Mouse (Mus musculus): ENCODE data around the gene Map3k5. TPM values are rescaled to one million over a fixed set of nuclear protein-coding genes. Genes with fewer than 3 reads are reported as not detected.

Map3k5 gene
- polyA plus RNA-seq, 1 experiment, result 0.53 TPM

GRCm38 (mm10) chr10:20021670-20022468 lies 87.6 kb downstream of the Map3k5 start:
- no peak overlapping the region for H3ac ChIP-seq (ENCODE audit: control insufficient read depth, insufficient read length)
- no peaks in the 10 kb centered on the region for H3K36me3 ChIP-seq (ENCODE audit: control insufficient read depth, insufficient read depth)
- H3K79me2 ChIP-seq (ENCODE audit: control insufficient read depth, insufficient read depth), result no peaks in the 10 kb centered on the region
- no peak overlapping the region for H3K4me3 ChIP-seq
- no peaks in the 10 kb centered on the region for H3K27me3 ChIP-seq (ENCODE audit: control insufficient read depth, insufficient read depth, insufficient read length)
- TF ChIP-seq POLR2AphosphoS2 (IDR thresholded peaks at IDR 0.05; ENCODE audit: insufficient read length, low read depth) (no peak), USF1 (IDR thresholded peaks at IDR 0.05; ENCODE audit: low read depth) (no peak), SRF (IDR thresholded peaks at IDR 0.05; ENCODE audit: control insufficient read depth, insufficient read length, low read depth) (no peak), TCF3 (IDR thresholded peaks at IDR 0.05; ENCODE audit: insufficient read length, low read depth) (no peak)
- no peak overlapping the region for H3K4me2 ChIP-seq (ENCODE audit: low read depth)

GRCm38 (mm10) chr10:20022608-20023340 lies 88.5 kb downstream of the Map3k5 start:
- no peaks in the 10 kb centered on the region for H3K36me3 ChIP-seq (ENCODE audit: control insufficient read depth, insufficient read depth)
- no peaks in the 10 kb centered on the region for H3K79me2 ChIP-seq (ENCODE audit: control insufficient read depth, insufficient read depth)
- H3K4me3 ChIP-seq, result no peak overlapping the region
- H3K4me2 ChIP-seq (ENCODE audit: low read depth), result no peak overlapping the region
- no peak overlapping the region for H3ac ChIP-seq (ENCODE audit: control insufficient read depth, insufficient read length)
- H3K27me3 ChIP-seq (ENCODE audit: control insufficient read depth, insufficient read depth, insufficient read length), result no peaks in the 10 kb centered on the region
- TF ChIP-seq SRF (IDR thresholded peaks at IDR 0.05; ENCODE audit: control insufficient read depth, insufficient read length, low read depth), result no peak
- TF ChIP-seq USF1 (IDR thresholded peaks at IDR 0.05; ENCODE audit: low read depth), result no peak
- no peak for TF ChIP-seq CEBPB (IDR thresholded peaks at IDR 0.05; ENCODE audit: insufficient read depth, poor library complexity, severe bottlenecking)
- TF ChIP-seq MYOG (IDR thresholded peaks at IDR 0.05; ENCODE audit: control insufficient read depth in 1 of 3, insufficient read depth in 1 of 3, insufficient read length in 2 of 3, low read depth in 2 of 3), result no peak
- no peak for TF ChIP-seq POLR2AphosphoS2 (IDR thresholded peaks at IDR 0.05; ENCODE audit: insufficient read length, low read depth)
- TF ChIP-seq MAX (IDR thresholded peaks at IDR 0.05; ENCODE audit: low read depth), result no peak
- TF ChIP-seq TCF12 (IDR thresholded peaks at IDR 0.05; ENCODE audit: insufficient read depth, poor library complexity, severe bottlenecking), result no peak
- no peak for TF ChIP-seq POLR2A (IDR thresholded peaks at IDR 0.05; ENCODE audit: insufficient read length, low read depth)
- no peak for TF ChIP-seq E2F4 (IDR thresholded peaks at IDR 0.05; ENCODE audit: insufficient read depth)
- TF ChIP-seq MYOD1 (IDR thresholded peaks at IDR 0.05; ENCODE audit: control insufficient read depth in 1 of 3, insufficient read length in 2 of 3, low read depth in 2 of 3), result no peak
- TF ChIP-seq REST (IDR thresholded peaks at IDR 0.05; ENCODE audit: insufficient read depth, insufficient read length), result no peak
- no peak for TF ChIP-seq TCF3 (IDR thresholded peaks at IDR 0.05; ENCODE audit: insufficient read length, low read depth)

GRCm38 (mm10) chr10:20023524-20023923 lies 89.3 kb downstream of the Map3k5 start:
- no peak overlapping the region for H3K4me3 ChIP-seq
- H3K27me3 ChIP-seq (ENCODE audit: control insufficient read depth, insufficient read depth, insufficient read length), result no peaks in the 10 kb centered on the region
- no peak overlapping the region for H3K4me2 ChIP-seq (ENCODE audit: low read depth)
- no peaks in the 10 kb centered on the region for H3K36me3 ChIP-seq (ENCODE audit: control insufficient read depth, insufficient read depth)
- no peak overlapping the region for H3ac ChIP-seq (ENCODE audit: control insufficient read depth, insufficient read length)
- TF ChIP-seq MYOD1 (IDR thresholded peaks at IDR 0.05; ENCODE audit: control insufficient read depth in 1 of 3, insufficient read length in 2 of 3, low read depth in 2 of 3), result no peak
- TF ChIP-seq POLR2AphosphoS2 (IDR thresholded peaks at IDR 0.05; ENCODE audit: insufficient read length, low read depth), result no peak
- no peak for TF ChIP-seq MYOG (IDR thresholded peaks at IDR 0.05; ENCODE audit: control insufficient read depth in 1 of 3, insufficient read depth in 1 of 3, insufficient read length in 2 of 3, low read depth in 2 of 3)
- TF ChIP-seq E2F4 (IDR thresholded peaks at IDR 0.05; ENCODE audit: insufficient read depth), result no peak
- TF ChIP-seq CEBPB (IDR thresholded peaks at IDR 0.05; ENCODE audit: insufficient read depth, poor library complexity, severe bottlenecking), result no peak
- no peak for TF ChIP-seq POLR2A (IDR thresholded peaks at IDR 0.05; ENCODE audit: insufficient read length, low read depth)
- H3K79me2 ChIP-seq (ENCODE audit: control insufficient read depth, insufficient read depth), result no peaks in the 10 kb centered on the region

- TF ChIP-seq MYOG (IDR thresholded peaks at IDR 0.05; ENCODE audit: control insufficient read depth in 1 of 3, insufficient read depth in 1 of 3, insufficient read length in 2 of 3, low read depth in 2 of 3) (no peak), TCF12 (IDR thresholded peaks at IDR 0.05; ENCODE audit: insufficient read depth, poor library complexity, severe bottlenecking) (no peak), POLR2A (IDR thresholded peaks at IDR 0.05; ENCODE audit: insufficient read length, low read depth) (no peak), TCF3 (IDR thresholded peaks at IDR 0.05; ENCODE audit: insufficient read length, low read depth) (no peak), REST (IDR thresholded peaks at IDR 0.05; ENCODE audit: insufficient read depth, insufficient read length) (no peak), SRF (IDR thresholded peaks at IDR 0.05; ENCODE audit: control insufficient read depth, insufficient read length, low read depth) (no peak), USF1 (IDR thresholded peaks at IDR 0.05; ENCODE audit: low read depth) (no peak), MAX (IDR thresholded peaks at IDR 0.05; ENCODE audit: low read depth) (no peak), POLR2AphosphoS2 (IDR thresholded peaks at IDR 0.05; ENCODE audit: insufficient read length, low read depth) (no peak), MYOD1 (IDR thresholded peaks at IDR 0.05; ENCODE audit: control insufficient read depth in 1 of 3, insufficient read length in 2 of 3, low read depth in 2 of 3) (no peak), E2F4 (IDR thresholded peaks at IDR 0.05; ENCODE audit: insufficient read depth) (no peak), CEBPB (IDR thresholded peaks at IDR 0.05; ENCODE audit: insufficient read depth, poor library complexity, severe bottlenecking) (no peak)
- Histone ChIP-seq H3K36me3 (ENCODE audit: control insufficient read depth, insufficient read depth) (no peaks in the 10 kb centered on the region), H3K27me3 (ENCODE audit: control insufficient read depth, insufficient read depth, insufficient read length) (no peaks in the 10 kb centered on the region)
These were observed 90.6 kb downstream of the Map3k5 start for GRCm38 (mm10) chr10:20024891-20025290.

More at GRCm38 (mm10) chr10:20024891-20025290, 90.6 kb downstream of the Map3k5 start:
- H3K4me2 ChIP-seq (ENCODE audit: low read depth), result no peak overlapping the region
- no peaks in the 10 kb centered on the region for H3K79me2 ChIP-seq (ENCODE audit: control insufficient read depth, insufficient read depth)
- no peak overlapping the region for H3ac ChIP-seq (ENCODE audit: control insufficient read depth, insufficient read length)
- H3K4me3 ChIP-seq, result no peak overlapping the region
